Mouse (Mus musculus) left cerebral cortex, adult 11 months (tissue): ENCODE measurements around the gene Gm10188.

Experiments used
- DNase-seq: peaks from one replicate; pipeline ENCODE4 v3.0.0; 2022; ENCODE audit warnings: low spot score

Gm10188 gene

GRCm38 (mm10) chr1:132195100-132195499, 34.5 kb downstream of the Gm10188 start:
- DNase-seq: no peak

GRCm38 (mm10) chr1:132194624-132195023, 34.9 kb downstream of the Gm10188 start:
- DNase-seq: no peak

DNA sequence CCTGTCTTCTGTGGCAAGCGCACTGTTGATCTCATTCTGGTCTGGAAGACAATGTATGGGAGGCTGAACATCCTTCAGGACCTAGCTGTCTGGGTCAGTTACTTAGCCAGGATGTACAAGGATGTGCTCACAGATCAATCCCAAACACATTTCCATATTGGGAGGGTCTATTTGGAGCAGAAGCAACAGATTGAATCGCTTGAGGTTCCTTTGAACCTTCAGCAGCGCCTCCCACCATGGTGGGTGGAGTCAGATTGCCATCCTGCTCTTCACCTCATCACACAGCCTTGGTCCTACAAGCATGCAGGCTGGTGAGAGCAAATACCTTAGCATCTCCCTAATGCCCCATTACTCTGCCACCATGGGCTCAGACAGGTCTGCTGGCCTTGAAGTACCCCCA, 35.8 kb downstream of the Gm10188 start:
- no peak for DNase-seq

DNA sequence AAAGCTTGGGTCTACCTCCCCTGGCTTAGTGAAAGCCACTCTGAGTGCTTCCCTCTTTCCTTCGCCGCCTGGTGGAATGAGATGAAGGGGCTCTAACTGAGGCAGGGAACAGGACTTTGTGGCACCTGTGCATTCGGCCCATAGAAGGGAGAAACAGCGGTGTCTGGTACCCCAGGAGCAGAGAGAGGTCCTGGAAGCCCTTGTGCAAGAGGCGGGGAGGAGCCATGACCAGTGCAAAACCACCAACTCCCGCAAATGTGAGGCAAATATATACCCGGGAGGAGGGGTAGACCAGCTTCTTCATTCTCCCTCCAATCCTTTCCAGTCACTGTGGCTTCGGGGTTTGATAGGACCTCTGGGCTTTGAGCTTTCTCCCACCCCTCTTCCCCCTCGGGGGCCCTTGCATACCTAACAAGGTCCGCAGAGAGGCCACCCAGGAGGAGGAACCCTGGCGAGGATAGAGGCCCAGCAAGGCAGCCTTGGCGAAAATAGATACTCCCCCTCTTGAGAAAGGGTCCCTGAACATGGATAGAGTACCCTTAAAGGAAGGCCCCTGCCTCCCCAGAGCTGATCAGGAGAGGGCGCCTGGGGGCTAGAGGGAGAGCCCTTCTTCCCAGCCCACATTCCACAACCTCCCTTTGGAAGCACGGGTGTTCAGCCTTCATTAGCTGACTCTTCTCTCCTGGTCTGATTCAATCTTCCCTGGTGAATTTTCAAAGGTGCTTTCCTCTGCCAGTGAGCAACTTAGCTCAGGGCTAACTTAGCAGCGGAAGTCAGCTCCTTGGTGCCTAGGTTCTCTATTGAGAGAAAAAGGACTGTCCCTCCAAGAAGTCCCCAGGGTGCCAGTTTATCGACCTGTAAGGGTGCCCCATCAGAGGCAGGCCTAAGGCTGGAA, 37.5 kb downstream of the Gm10188 start:
- DNase-seq: no peak

- no peak for DNase-seq
These were observed 38.3 kb downstream of the Gm10188 start, which contains the start of the genes Lemd1 and AC124108.1 for GRCm38 (mm10) chr1:132191093-132191785. Lemd1 (plus strand) TSS chr1:132191431. AC124108.1 (plus strand) TSS chr1:132191457.

GRCm38 (mm10) chr1:132190621-132191092, 38.9 kb downstream of the Gm10188 start:
- no peak for DNase-seq

DNA sequence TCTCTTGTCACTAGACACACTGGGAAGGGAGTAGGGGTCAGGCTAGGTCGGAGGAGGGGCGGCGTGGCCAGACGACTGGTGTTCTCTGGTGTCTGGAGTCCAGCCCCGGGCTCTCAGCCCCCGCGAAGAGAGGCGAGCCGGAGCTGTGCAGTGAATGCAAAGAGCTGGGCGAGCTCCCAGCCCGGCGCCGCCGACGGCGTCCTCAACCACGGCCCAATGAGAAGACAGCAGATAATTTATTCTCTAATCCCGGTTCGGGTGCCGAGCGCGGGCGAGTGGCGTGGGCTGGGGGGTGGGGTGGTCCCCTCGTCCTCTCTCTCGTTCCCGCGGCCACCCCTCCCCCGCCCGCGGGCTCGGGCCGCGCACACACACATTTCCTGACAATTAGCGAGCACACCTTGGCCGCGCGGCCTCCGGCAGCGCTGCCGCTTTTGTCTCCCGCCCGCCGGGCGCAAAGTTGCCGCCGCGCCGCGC, 39.5 kb downstream of the Gm10188 start:
- DNase-seq: no peak

DNA sequence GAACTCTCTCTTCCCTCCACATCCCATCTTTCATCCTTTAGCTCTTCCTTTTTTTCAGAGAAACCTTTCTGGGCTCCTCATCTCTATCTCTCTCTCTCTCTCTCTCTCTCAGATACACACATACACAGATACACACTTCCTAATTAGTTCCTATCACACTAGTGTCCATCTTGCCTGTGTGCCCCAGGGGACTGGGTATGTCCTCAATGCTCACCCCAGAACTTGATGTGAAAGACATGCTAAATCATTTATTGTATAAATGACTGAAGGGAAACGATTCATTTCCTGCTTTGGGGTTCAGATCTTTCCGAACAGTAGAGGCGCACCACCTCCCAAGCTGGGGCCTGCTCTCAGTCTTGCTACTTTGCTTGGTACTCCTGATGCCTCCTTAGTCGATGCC, 40.3 kb downstream of the Gm10188 start:
- no peak for DNase-seq

DNA sequence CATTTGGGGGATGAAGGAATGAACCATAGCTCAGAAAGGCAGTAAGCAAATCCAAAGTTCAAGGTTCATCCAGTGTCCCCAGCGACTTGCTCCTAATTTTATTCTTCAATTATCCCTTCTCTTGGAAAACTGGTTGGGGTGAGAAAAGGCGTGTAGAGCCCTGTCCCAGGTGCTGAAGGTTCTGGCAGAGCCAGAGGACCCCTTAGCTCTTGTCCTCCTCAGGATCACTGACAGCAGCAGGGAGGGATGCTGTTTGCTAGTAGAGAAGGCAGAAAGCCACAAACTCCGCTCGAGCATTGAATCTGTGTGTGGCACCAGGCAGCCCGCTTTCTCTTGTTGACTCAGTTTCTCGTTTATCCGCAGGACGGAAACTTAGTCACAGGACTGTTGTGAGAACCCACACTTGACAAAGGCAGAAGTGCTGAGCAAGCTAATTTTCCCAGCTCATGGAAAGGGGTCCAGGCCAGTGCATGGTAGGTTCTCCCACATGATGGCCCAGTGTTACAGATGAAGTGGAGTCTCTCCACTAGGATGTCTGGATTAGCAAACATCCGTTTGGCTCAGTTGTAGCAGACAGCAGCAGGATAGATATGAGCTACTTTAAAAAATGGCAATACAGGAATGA, 41.0 kb downstream of the Gm10188 start:
- no peak for DNase-seq

- no peak for DNase-seq
These were observed 43.3 kb downstream of the Gm10188 start for GRCm38 (mm10) chr1:132186303-132186702.
